Mouse (Mus musculus) telencephalon, adult 2 months (tissue): Measurements from ENCODE around the gene Gmip.

Experiments used
- DNase-seq: peaks from one replicate; pipeline ENCODE4 v3.0.0-alpha.2; 2011; ENCODE audit warnings: low read depth, low spot score

Gene Gmip

GRCm38 (mm10) chr8:69808094-69808863 is at the start of gene Gmip:
Gmip (plus strand) TSS chr8:69808679.
- no peak for DNase-seq

GRCm38 (mm10) chr8:69761814-69762445 is 46.5 kb upstream of the Gmip start:
- DNase-seq: no peak

GRCm38 (mm10) chr8:69771221-69771620 is 37.3 kb upstream of the Gmip start:
- no peak for DNase-seq

GRCm38 (mm10) chr8:69772106-69772505 is 36.4 kb upstream of the Gmip start:
- DNase-seq: no peak

- peak; percentile 99 for DNase-seq
These were observed 33.9 kb upstream of the Gmip start, which contains the start of gene Gm20422 for GRCm38 (mm10) chr8:69774503-69775148. Gm20422 (minus strand) TSS chr8:69774886.

GRCm38 (mm10) chr8:69775149-69775534 is 33.3 kb upstream of the Gmip start:
- DNase-seq: no peak

- DNase-seq: no peak
These were observed 31.4 kb upstream of the Gmip start for GRCm38 (mm10) chr8:69777111-69777510.

- DNase-seq: no peak
These were observed 19.4 kb upstream of the Gmip start for GRCm38 (mm10) chr8:69789105-69789504.

GRCm38 (mm10) chr8:69789731-69790130 is 18.7 kb upstream of the Gmip start:
- no peak for DNase-seq

- no peak for DNase-seq
These were observed 18.1 kb upstream of the Gmip start for GRCm38 (mm10) chr8:69790364-69790763.

- peak; percentile 82 for DNase-seq
These were observed 17.6 kb upstream of the Gmip start, which contains the start of the genes Atp13a1 and Zfp866 for GRCm38 (mm10) chr8:69790773-69791367. Atp13a1 (plus strand) TSS chr8:69791163. Zfp866 (minus strand) TSS chr8:69791178.

- DNase-seq: no peak
These were observed 16.9 kb upstream of the Gmip start for GRCm38 (mm10) chr8:69791415-69792068.

- no peak for DNase-seq
These were observed 14.8 kb upstream of the Gmip start for GRCm38 (mm10) chr8:69793666-69794065.

GRCm38 (mm10) chr8:69794096-69794495 is 14.4 kb upstream of the Gmip start:
- DNase-seq: no peak

GRCm38 (mm10) chr8:69794901-69795300 is 13.6 kb upstream of the Gmip start:
- no peak for DNase-seq

GRCm38 (mm10) chr8:69796721-69797345 is 11.6 kb upstream of the Gmip start:
- DNase-seq: no peak

- no peak for DNase-seq
These were observed 10.8 kb upstream of the Gmip start for GRCm38 (mm10) chr8:69797661-69798060.

GRCm38 (mm10) chr8:69799261-69799660 is 9.2 kb upstream of the Gmip start:
- no peak for DNase-seq

- DNase-seq: no peak
These were observed 8.5 kb upstream of the Gmip start for GRCm38 (mm10) chr8:69799946-69800345.

- no peak for DNase-seq
These were observed 6.7 kb upstream of the Gmip start for GRCm38 (mm10) chr8:69801796-69802195.

GRCm38 (mm10) chr8:69802216-69802615 is 6.3 kb upstream of the Gmip start:
- no peak for DNase-seq
